Mouse (Mus musculus): ENCODE measurements around the gene Gm37240. TPM values are rescaled to one million over a fixed set of nuclear protein-coding genes. Genes with fewer than 3 reads are reported as not detected.

Gm37240 gene
- total RNA-seq, 2 experiments from 2014 or later, result not detected

DNA sequence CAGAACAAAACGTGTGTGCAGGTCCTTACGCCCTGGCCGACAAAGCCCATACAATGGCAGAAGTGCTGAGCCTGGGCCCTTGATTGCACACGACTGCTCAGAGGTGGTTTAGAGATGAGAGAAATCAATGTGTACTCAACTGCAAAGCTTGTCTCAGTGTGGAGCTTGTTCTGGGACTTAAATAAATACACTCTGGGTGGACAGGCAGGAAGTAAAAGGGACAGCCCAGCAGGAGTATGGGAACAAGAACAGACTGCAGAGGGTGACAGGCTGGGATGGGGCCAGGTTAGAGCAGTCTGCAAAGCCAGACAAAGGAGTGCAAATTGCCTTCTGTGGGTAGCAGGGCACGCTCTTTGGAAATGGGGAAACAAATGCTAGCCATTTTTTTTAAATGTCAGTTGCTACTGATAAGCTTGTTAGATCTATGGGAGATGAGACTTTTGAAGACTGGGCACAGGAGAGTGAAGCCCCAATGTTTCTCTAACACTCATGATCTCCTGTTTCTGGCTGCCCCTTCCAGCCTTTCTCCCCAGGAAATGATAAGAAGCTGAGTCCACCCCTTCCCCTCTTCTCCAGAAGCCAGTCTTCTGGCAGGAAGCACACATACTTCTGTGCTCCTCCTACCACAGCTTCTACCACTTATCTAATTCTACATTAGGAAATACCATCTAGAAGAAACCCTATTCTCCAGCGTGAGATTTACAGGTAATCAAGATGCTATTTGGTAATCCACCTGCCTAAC is 184.0 kb downstream of the Gm37240 start:
- ATAC-seq (replicated peaks; ENCODE audit: low FRiP score, poor library complexity, severe bottlenecking), result no peak

DNA sequence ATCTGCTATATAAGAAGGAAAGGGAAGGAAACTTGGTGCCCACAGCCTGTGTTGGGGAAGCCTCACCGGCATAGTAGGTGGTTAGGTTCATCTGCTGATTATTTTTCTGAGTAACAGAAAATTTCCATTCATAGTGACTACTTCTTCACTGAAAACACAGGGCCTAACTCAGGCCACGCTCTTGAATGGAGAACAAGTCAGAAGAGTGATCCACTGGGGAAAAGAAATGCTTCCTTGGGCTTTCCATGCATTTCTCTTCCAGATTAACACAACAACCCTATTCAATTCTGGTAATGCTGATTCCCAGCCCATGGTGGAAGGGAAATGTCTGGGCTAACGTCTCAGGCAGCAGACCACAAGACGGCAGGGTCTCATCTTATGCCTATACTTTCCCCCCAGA is 188.8 kb downstream of the Gm37240 start:
- ATAC-seq (replicated peaks; ENCODE audit: low FRiP score, poor library complexity, severe bottlenecking), result no peak

DNA sequence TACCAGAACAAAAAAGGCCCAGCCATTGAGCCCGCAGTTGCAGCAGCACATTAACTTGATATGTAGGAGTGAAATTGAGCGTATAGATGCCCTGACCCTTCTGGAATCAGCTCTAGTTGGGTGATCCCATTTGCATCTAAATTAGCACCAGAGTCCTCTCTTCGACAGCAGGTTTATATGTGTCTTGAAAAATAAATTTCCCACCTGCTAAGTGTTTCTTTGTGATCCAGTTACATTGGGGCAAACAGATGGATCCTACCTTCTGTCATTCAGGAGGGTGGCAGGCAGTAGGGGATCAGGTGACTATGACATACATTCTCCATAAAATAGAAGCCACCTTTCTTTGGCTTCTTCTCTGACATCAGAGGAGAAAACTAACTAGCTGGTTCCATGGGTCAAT is 192.3 kb downstream of the Gm37240 start:
- ATAC-seq (replicated peaks; ENCODE audit: low FRiP score, poor library complexity, severe bottlenecking), result no peak

GRCm38 (mm10) chr3:85693013-85693412 is 194.3 kb downstream of the Gm37240 start:
- ATAC-seq (replicated peaks; ENCODE audit: low FRiP score, poor library complexity, severe bottlenecking), result no peak

- ATAC-seq (replicated peaks; ENCODE audit: low FRiP score, poor library complexity, severe bottlenecking), result no peak
These were observed 196.2 kb downstream of the Gm37240 start for GRCm38 (mm10) chr3:85691134-85691533.

- no peak for ATAC-seq (replicated peaks; ENCODE audit: low FRiP score, poor library complexity, severe bottlenecking)
These were observed 199.0 kb downstream of the Gm37240 start for GRCm38 (mm10) chr3:85688341-85688740.

DNA sequence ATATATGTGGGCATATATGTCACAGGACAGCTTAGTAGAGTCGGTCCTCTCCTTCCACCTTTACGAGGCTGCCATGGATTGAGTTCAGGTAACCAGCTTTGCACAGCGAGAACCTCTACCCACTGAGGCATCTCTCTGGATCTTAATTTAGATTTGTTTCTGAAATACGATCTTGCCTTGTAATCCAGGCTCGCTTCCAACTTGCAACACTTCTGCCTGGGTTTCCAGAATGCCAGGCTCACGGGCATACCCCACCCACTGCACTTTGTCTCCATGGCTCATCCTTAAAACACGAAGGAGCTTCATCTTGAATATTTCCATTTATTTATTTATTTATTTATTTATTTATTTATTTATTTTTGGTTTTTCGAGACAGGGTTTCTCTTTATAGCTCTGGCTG is 202.0 kb downstream of the Gm37240 start:
- no peak for ATAC-seq (replicated peaks; ENCODE audit: low FRiP score, poor library complexity, severe bottlenecking)

GRCm38 (mm10) chr3:85683618-85684017 is 203.7 kb downstream of the Gm37240 start:
- no peak for ATAC-seq (replicated peaks; ENCODE audit: low FRiP score, poor library complexity, severe bottlenecking)

- ATAC-seq (replicated peaks; ENCODE audit: low FRiP score, poor library complexity, severe bottlenecking), result no peak
These were observed 206.2 kb downstream of the Gm37240 start for GRCm38 (mm10) chr3:85681136-85681535.

- ATAC-seq (replicated peaks; ENCODE audit: low FRiP score, poor library complexity, severe bottlenecking), result no peak
These were observed 207.4 kb downstream of the Gm37240 start for GRCm38 (mm10) chr3:85679960-85680359.

GRCm38 (mm10) chr3:85679312-85679933 is 207.9 kb downstream of the Gm37240 start:
- no peak for ATAC-seq (replicated peaks; ENCODE audit: low FRiP score, poor library complexity, severe bottlenecking)

- no peak for ATAC-seq (replicated peaks; ENCODE audit: low FRiP score, poor library complexity, severe bottlenecking)
These were observed 209.4 kb downstream of the Gm37240 start for GRCm38 (mm10) chr3:85677952-85678351.

DNA sequence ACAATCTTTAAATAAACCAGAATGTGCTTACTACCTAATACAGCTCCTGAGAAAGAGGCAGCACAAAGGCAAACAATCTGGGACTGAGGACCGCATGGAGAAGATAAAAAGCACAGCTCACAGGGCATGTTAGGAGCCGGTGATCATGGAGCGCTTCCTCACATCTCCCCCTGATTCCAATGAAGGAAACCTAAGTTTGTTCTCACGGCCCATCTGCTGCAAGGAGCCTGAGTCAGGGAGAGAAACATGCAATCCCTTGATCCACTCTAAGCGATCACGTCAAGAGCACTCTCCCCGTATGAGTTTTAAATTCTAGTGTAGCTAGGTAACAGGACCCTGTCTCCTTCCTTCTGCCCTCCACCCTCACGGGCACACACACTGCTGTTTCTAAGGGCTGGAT is 210.2 kb downstream of the Gm37240 start:
- no peak for ATAC-seq (replicated peaks; ENCODE audit: low FRiP score, poor library complexity, severe bottlenecking)

DNA sequence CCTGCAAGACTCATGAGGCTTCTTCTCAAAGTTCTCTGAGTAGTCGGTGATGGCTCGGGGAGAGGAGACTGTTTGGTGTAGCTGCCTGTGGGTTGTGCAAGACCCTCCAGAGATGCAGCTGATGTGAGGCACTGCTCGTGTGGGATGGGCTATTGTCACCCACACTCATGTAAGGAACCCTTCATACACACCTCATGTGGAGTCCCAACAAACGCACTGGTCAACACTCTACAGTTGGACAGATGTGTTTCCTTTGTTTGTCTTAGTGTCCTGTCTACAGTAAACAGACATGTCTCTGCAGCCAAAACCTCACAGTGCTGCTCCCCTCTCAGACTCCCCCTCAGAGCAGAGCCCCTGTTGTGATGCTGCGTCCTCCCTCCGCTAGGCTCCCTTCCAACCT is 217.5 kb downstream of the Gm37240 start:
- ATAC-seq (replicated peaks; ENCODE audit: low FRiP score, poor library complexity, severe bottlenecking), result no peak

- ATAC-seq (replicated peaks; ENCODE audit: low FRiP score, poor library complexity, severe bottlenecking), result no peak
These were observed 219.6 kb downstream of the Gm37240 start for GRCm38 (mm10) chr3:85667683-85668082.

GRCm38 (mm10) chr3:85666736-85667135 is 220.6 kb downstream of the Gm37240 start:
- ATAC-seq (replicated peaks; ENCODE audit: low FRiP score, poor library complexity, severe bottlenecking), result no peak

GRCm38 (mm10) chr3:85666166-85666565 is 221.2 kb downstream of the Gm37240 start:
- no peak for ATAC-seq (replicated peaks; ENCODE audit: low FRiP score, poor library complexity, severe bottlenecking)

GRCm38 (mm10) chr3:85664591-85665171 is 222.6 kb downstream of the Gm37240 start:
- ATAC-seq (replicated peaks; ENCODE audit: low FRiP score, poor library complexity, severe bottlenecking), result no peak

DNA sequence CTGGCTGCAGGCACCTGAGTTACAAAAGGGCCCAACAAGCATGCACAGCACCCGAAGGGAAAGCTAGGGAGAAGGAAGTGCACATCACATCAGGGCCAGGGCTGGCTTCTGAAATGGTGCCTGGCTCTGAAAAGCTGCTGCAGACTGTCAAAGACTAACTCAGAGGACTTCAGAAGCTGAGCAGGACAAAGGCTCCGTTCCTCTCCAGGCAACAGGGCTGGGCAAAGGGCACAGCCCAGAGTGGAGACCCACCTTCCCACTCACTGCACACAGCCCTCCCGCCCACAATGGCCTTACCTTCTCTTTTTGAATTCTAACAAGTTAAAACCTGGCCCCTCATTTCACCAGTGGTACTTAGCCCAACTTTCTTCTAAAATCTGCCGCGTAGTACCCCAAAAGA is 223.5 kb downstream of the Gm37240 start:
- no peak for ATAC-seq (replicated peaks; ENCODE audit: low FRiP score, poor library complexity, severe bottlenecking)

GRCm38 (mm10) chr3:85661926-85662813 is 225.1 kb downstream of the Gm37240 start:
- ATAC-seq (replicated peaks; ENCODE audit: low FRiP score, poor library complexity, severe bottlenecking), result no peak

All from erythroblast, adult 5-6 weeks (primary cell).